Mouse (Mus musculus) heart, embryonic 16.5 days (tissue): ENCODE measurements around the gene Serpina3f. TPM values are rescaled to one million over a fixed set of nuclear protein-coding genes. Genes with fewer than 3 reads are reported as not detected.

ENCODE experiments used
- ATAC-seq: fragments of 200-750 bp; cut with Nextera tagmentation; replicated peaks from 2 replicates; pipeline ENCODE4 v1.8.0; 2017; ENCODE audit warnings: moderate number of reproducible peaks; ENCODE audit not compliant: insufficient read depth, low FRiP score; ENCODE audit errors: extremely low read depth
- H3K27ac ChIP-seq: fragments of 300-500 bp; sonication (generic); 2 replicates; pipeline ENCODE4 v1.5.1; 2014; ENCODE audit warnings: mild to moderate bottlenecking, low read length, control low read depth, moderate library complexity
- H3K27me3 ChIP-seq: fragments of 300-500 bp; sonication (generic); 2 replicates; pipeline ENCODE4 v1.6.1; 2014; ENCODE audit warnings: low read length, mixed read lengths; ENCODE audit not compliant: control insufficient read depth, insufficient read depth
- H3K36me3 ChIP-seq: fragments of 300-500 bp; sonication (generic); 2 replicates; pipeline ENCODE4 v1.6.1; 2014; ENCODE audit not compliant: control insufficient read depth, insufficient read depth
- H3K4me1 ChIP-seq: fragments of 300-500 bp; sonication (generic); 2 replicates; pipeline ENCODE4 v1.6.1; 2014; ENCODE audit warnings: low read length, mixed read lengths; ENCODE audit not compliant: control insufficient read depth, insufficient read depth
- H3K4me2 ChIP-seq: fragments of 300-500 bp; sonication (generic); 2 replicates; pipeline ENCODE4 v1.6.1; 2014; ENCODE audit warnings: low read depth, mild to moderate bottlenecking, control low read depth, low read length
- H3K4me3 ChIP-seq: fragments of 300-500 bp; sonication (generic); 2 replicates; pipeline ENCODE4 v1.5.1; 2014; ENCODE audit warnings: mild to moderate bottlenecking, control low read depth, low read length
- H3K9ac ChIP-seq: fragments of 300-500 bp; sonication (generic); 2 replicates; pipeline ENCODE4 v1.6.1; 2014; ENCODE audit warnings: low read length, control low read depth
- H3K9me3 ChIP-seq: fragments of 300-500 bp; sonication (generic); replicated peaks from 2 replicates; pipeline ENCODE4 v1.6.1; 2016; ENCODE audit warnings: low read length; ENCODE audit not compliant: control insufficient read depth
- WGBS: fragments of 180-500 bp; shearing (Covaris S2); extraction: QIAGEN DNeasy Blood & Tissue Kit; methylation state at CpG from one replicate; pipeline ENCODE4 v1.1.7; 2014; 5-methylcytosine and 5-hydroxymethylcytosine counted together
- polyA plus RNA-seq: library from polyadenylated mRNA; unstranded; fragments of >200 nt; fragmentation: Nextera tagmentation; extraction: Ambion mirVana; gene quantifications from 2 replicates; pipeline ENCODE4 v1.2.1, GENCODE M21; 2015

Gene Serpina3f
- polyA plus RNA-seq: 0.16 and 0.51 TPM in 2 replicates

GRCm38 (mm10) chr12:104214445-104214753 is at the start of gene Serpina3f:
Gene Serpina3f (plus strand): TSS chr12:104214544.
- H3K27me3 ChIP-seq: no peaks in the 10 kb centered on the region
- no peaks in the 10 kb centered on the region for H3K9me3 ChIP-seq
- no peak within 1 kb of the TSS for H3K4me2 ChIP-seq
- no peak within 1 kb of the TSS for H3K4me3 ChIP-seq
- no peak within 1 kb of the TSS for H3K27ac ChIP-seq
- H3K4me1 ChIP-seq: no peaks in the 10 kb centered on the region
- H3K9ac ChIP-seq: no peak within 1 kb of the TSS
- WGBS: 70% methylated on average over 1 of the region's 1 CpGs
- no peak for ATAC-seq
- no peaks in the 10 kb centered on the region for H3K36me3 ChIP-seq

GRCm38 (mm10) chr12:104174747-104175146 is 39.6 kb upstream of the Serpina3f start:
- no peaks in the 10 kb centered on the region for H3K9me3 ChIP-seq
- no peaks in the 10 kb centered on the region for H3K36me3 ChIP-seq
- 30% methylated on average over 3 of the region's 3 CpGs for whole genome bisulfite sequencing
- H3K4me3 ChIP-seq: no peak overlapping the region
- no peak overlapping the region for H3K4me2 ChIP-seq
- no peak overlapping the region for H3K27ac ChIP-seq
- peaks cover 15% of the 10 kb centered on the region for H3K4me1 ChIP-seq
- H3K9ac ChIP-seq: no peak overlapping the region
- ATAC-seq: no peak
- no peaks in the 10 kb centered on the region for H3K27me3 ChIP-seq

- peaks cover 15% of the 10 kb centered on the region for H3K4me1 ChIP-seq
- no peaks in the 10 kb centered on the region for H3K27me3 ChIP-seq
- H3K9me3 ChIP-seq: no peaks in the 10 kb centered on the region
- no peak overlapping the region for H3K27ac ChIP-seq
- no peaks in the 10 kb centered on the region for H3K36me3 ChIP-seq
- ATAC-seq: no peak
- 81% methylated on average over 3 of the region's 3 CpGs for WGBS
- H3K4me2 ChIP-seq: no peak overlapping the region
- H3K4me3 ChIP-seq: no peak overlapping the region
- no peak overlapping the region for H3K9ac ChIP-seq
These were observed 38.7 kb upstream of the Serpina3f start for GRCm38 (mm10) chr12:104175636-104176035.

GRCm38 (mm10) chr12:104178577-104178976 is 35.8 kb upstream of the Serpina3f start:
- Histone ChIP-seq H3K4me3 (no peak overlapping the region), H3K4me1 (peaks cover 15% of the 10 kb centered on the region), H3K27me3 (no peaks in the 10 kb centered on the region), H3K9me3 (no peaks in the 10 kb centered on the region), H3K4me2 (no peak overlapping the region), H3K36me3 (no peaks in the 10 kb centered on the region), H3K9ac (no peak overlapping the region), H3K27ac (peak overlapping the region; percentile 37; the same call in 1 of the 2 replicates)
- ATAC-seq: peak; percentile 85

GRCm38 (mm10) chr12:104178987-104179386 is 35.4 kb upstream of the Serpina3f start:
- H3K4me1 ChIP-seq: peaks cover 15% of the 10 kb centered on the region
- no peak overlapping the region for H3K4me3 ChIP-seq
- no peaks in the 10 kb centered on the region for H3K9me3 ChIP-seq
- H3K4me2 ChIP-seq: no peak overlapping the region
- H3K9ac ChIP-seq: no peak overlapping the region
- 0 out of 2 replicates have a peak overlapping the region, but pooled peaks have one; percentile 37 for H3K27ac ChIP-seq
- H3K36me3 ChIP-seq: no peaks in the 10 kb centered on the region
- H3K27me3 ChIP-seq: no peaks in the 10 kb centered on the region
- ATAC-seq: peak; percentile 25; the same call in 1 of the 2 replicates
- WGBS: 64% methylated on average over 2 of the region's 2 CpGs

GRCm38 (mm10) chr12:104185046-104185445 is 29.3 kb upstream of the Serpina3f start:
- H3K9me3 ChIP-seq: no peaks in the 10 kb centered on the region
- no peaks in the 10 kb centered on the region for H3K36me3 ChIP-seq
- no peak overlapping the region for H3K27ac ChIP-seq
- no peak overlapping the region for H3K4me3 ChIP-seq
- no peaks in the 10 kb centered on the region; the same call in 1 of the 2 replicates for H3K27me3 ChIP-seq
- WGBS: 77% methylated on average over 4 of the region's 4 CpGs
- ATAC-seq: no peak
- no peaks in the 10 kb centered on the region for H3K4me1 ChIP-seq
- H3K4me2 ChIP-seq: no peak overlapping the region
- no peak overlapping the region for H3K9ac ChIP-seq

GRCm38 (mm10) chr12:104186041-104186581 is 28.2 kb upstream of the Serpina3f start:
- no peak overlapping the region for H3K9ac ChIP-seq
- no peaks in the 10 kb centered on the region for H3K9me3 ChIP-seq
- H3K4me3 ChIP-seq: no peak overlapping the region
- 69% methylated on average over 3 of the region's 3 CpGs for WGBS
- no peak overlapping the region for H3K27ac ChIP-seq
- 0 out of 2 replicates have a peak, but pooled peaks have one; percentile 23 for ATAC-seq
- H3K36me3 ChIP-seq: no peaks in the 10 kb centered on the region
- no peaks in the 10 kb centered on the region for H3K4me1 ChIP-seq
- no peak overlapping the region for H3K4me2 ChIP-seq
- no peaks in the 10 kb centered on the region; the same call in 1 of the 2 replicates for H3K27me3 ChIP-seq

- Histone ChIP-seq H3K27ac (no peak overlapping the region), H3K9me3 (no peaks in the 10 kb centered on the region), H3K27me3 (no peaks in the 10 kb centered on the region; the same call in 1 of the 2 replicates), H3K36me3 (no peaks in the 10 kb centered on the region), H3K4me2 (no peak overlapping the region), H3K4me1 (no peaks in the 10 kb centered on the region), H3K4me3 (no peak overlapping the region), H3K9ac (no peak overlapping the region)
- no peak for ATAC-seq
- 58% methylated on average over 2 of the region's 2 CpGs for WGBS
These were observed 25.1 kb upstream of the Serpina3f start for GRCm38 (mm10) chr12:104189246-104189645.

- Histone ChIP-seq H3K4me3 (no peak overlapping the region), H3K4me2 (no peak overlapping the region), H3K27me3 (no peaks in the 10 kb centered on the region; the same call in 1 of the 2 replicates), H3K27ac (no peak overlapping the region), H3K4me1 (no peaks in the 10 kb centered on the region), H3K9me3 (no peaks in the 10 kb centered on the region), H3K9ac (no peak overlapping the region), H3K36me3 (no peaks in the 10 kb centered on the region)
- no peak for ATAC-seq
These were observed 23.5 kb upstream of the Serpina3f start for GRCm38 (mm10) chr12:104190852-104191251.
